Mouse (Mus musculus) adipocyte (in vitro differentiated cells): ENCODE results near the gene Ccdc85a.

ENCODE experiments used
- DNase-seq: peaks from one replicate; pipeline ENCODE4 v3.0.0-alpha.2; 2016; ENCODE audit warnings: low spot score

Gene Ccdc85a

DNA sequence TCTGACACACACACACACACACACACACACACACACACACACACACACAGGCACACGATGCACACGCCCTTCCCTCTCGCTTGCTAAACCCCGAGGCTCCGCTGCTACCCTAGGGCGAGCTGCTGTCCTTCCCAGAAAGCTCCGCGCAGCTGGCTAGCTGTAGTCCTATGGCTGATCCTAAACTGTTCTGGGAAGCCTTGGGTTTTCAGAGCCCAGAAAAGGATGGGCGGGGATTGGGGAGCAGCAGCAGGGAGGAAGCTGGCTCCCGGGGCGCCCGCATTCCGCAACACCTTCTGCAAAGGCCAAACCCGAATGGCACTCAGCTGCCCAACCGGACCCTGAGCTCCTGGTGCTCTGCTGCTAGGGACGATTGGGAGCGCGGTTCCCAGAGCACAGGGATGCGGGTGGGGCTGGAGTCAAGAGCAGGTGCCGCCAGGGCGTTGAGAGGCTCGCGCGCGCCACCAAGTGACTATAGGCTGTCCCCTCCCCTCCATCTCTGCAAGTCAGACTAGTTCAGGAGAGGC lies at the start of gene Ccdc85a:
Ccdc85a (minus strand) TSS at position 414 of the 524 bp plus-strand sequence.
- DNase-seq, result peak; percentile 6

DNA sequence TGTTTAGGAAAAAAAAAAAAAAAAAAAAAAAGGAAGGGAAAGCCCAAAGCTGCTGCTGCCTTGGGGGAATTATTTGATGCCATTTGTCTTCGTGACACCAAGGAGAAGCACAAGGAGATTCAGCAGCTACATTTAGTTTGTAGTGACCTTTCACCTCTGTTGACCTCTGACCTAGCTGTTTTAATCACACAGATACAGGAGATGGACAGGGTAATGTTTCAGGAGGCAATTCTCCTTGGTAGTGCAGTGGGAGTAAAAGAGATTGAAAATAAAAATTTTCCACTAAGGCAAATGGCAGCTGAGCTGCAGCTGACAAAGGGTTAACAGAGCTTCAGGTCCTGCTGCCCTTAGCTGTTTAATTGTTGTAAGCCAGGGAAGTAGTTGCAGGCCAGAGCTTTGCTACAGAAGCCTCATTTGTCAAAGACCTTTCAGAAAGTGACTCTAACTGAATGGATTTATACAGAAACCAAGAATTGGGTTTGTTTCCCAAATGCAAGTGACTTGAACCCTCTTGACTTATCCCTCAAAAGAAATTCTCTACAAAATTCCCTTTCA lies 49.5 kb upstream of the Ccdc85a start:
- DNase-seq, result no peak

- no peak for DNase-seq
These were observed 49.0 kb upstream of the Ccdc85a start for GRCm38 (mm10) chr11:28633093-28633492.

DNA sequence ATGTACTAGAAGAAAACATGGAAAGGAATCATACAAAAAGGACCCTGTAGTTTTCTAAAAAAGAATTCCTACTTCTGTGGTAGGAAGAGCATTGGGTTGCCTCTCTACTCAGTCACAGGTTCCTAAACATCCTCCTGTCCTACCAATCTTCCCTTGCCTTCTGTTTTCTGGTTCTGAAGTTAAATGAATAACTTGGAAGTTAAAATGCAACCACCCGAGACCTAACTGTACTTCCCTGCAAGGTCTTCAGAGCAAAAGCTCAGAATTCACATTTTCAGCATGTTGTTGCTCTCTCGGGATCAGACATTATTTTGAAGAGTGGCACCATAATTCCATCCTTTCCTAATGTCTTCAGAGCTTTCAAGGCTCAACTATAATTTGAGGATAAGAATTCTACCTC lies 46.6 kb upstream of the Ccdc85a start:
- DNase-seq, result no peak

- peak; percentile 32 for DNase-seq
These were observed 26.8 kb upstream of the Ccdc85a start for GRCm38 (mm10) chr11:28610781-28611491.

- DNase-seq, result no peak
These were observed 800 bp downstream of the Ccdc85a start for GRCm38 (mm10) chr11:28583138-28583910.

DNA sequence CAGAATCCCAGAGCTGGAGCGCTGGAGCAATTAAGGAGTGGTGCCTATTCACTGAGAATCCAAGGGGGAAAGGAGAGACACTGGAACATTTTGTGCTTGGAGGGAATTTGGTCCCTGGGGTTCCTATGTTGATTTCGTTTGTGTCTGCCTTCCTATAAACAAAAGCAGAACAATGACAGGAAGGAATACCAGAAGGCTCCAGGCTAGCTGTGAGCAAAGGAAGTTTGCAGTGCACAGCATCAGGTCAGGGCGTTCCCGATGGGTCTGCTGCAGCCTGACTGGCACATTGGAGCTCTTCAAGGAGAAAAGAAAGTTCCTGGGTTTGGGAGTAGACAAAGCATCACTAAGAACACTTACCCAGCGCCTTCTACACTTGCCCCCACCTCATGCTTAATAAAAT lies 1.9 kb downstream of the Ccdc85a start:
- no peak for DNase-seq

DNA sequence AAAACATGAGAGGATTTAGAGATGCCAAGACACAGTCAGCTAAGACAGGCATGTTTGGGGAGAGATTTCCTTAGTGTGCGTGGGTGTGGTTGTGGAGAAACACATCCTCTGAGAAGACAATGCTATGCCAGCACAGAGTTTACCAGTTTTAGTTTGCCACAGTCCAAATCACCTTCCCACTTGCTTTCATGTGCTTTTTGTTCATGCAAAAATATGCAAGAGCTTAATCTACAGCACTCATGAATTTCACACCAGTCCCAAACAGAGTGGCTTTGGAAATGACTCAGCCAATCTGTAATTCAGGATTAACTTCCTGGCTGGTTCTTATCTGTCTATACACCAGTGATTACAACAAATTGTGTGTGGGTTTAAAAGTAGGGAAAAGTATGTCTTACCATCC lies 11.7 kb downstream of the Ccdc85a start:
- no peak for DNase-seq

- DNase-seq, result no peak
These were observed 27.7 kb downstream of the Ccdc85a start for GRCm38 (mm10) chr11:28556420-28556819.

DNA sequence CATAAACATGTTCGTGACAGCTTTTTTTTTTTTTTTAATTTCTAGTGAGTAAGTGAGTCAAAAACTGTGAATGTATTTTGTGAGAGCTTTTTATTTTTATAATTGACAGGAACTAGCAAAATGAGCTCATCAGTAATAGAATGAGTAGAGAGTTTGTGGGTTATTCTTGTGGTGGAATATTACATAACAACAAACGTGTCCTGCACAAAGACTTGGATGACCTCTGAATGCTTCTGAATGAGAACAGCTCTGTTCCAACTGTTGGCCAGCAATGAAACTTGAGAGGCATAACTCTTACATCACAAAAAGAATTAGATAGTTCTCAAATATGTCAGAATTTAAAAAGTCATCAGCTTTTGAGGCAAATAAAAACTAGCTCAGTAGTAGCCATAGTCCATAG lies 40.7 kb downstream of the Ccdc85a start:
- peak; percentile 19 for DNase-seq

DNA sequence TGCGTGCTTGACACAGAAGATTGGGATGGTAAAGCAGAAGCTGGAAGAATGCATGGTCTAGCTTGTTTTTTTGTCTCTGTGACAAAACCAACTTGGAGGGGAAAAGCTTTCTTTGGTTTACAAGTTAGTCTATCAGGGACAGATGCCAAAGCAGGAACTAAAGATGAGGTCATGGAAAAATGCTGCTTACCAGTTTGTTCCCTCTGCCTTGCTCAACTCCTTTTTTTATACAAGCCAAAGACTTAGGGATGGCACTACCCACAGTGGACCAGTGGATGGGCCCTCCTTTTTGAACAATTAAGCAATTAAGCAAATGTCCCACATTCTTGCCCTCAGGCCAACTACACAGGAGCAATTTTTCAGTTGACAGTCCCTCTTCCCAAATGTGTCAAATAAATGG lies 42.8 kb downstream of the Ccdc85a start:
- DNase-seq, result peak; percentile 11

DNA sequence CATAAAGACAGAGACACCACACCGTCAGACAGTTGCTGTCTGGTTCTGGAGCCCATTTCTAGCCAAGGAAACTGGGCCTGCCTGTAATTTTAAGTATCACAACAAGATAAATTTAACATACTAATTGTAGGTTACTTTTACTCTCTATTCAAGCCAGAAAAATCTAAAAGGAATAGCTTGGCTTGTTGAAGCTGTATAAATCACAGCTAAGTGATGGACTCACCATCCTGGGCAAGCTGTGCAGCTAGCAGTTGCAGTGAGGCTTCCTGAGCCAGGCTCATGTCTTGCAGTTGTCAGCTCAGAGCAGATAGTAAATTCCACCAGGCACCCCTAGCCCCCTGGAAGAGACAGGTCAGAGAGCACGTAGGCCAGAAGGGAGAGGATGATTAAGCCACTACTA lies 50.8 kb downstream of the Ccdc85a start:
- DNase-seq, result no peak

DNA sequence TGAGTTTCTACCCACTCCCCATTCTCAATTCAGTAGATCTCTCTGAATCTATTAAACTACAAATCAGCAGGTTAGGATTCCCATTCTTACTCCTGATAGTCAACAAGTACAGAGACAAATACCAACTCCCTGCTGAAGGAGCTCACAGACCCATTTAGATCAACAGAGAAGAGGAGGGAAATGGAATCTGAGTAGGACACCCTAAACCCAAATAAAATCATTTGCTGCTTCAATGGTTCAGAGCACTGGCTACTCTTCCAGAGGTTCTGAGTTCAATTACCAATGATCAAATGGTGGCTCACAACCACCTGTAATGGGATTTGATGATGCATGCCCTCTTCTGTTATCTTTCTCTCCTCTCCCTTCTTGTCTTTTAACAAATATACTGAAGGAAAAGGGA lies 82.9 kb downstream of the Ccdc85a start:
- DNase-seq, result no peak

DNA sequence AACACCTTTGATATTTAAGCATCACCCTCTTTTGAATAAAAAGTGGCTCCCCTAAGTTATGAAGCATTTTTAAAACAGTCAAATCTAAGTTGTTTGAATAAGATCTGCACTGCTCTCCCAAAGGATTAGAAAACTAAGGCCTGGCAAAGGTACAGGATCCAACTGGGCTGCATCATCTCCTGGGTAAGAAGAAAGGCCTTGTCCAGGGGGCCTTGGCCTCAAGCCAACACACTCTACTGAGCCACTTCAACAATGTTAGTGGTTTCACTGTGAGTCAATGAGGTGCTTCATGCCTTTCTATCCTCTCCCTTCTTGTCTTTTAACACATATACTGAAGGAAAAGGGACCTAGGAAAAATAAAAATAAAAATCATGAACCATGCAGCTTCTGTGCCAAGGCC lies 87.1 kb downstream of the Ccdc85a start:
- DNase-seq, result no peak

- DNase-seq, result no peak
These were observed 90.8 kb downstream of the Ccdc85a start for GRCm38 (mm10) chr11:28493362-28493761.

DNA sequence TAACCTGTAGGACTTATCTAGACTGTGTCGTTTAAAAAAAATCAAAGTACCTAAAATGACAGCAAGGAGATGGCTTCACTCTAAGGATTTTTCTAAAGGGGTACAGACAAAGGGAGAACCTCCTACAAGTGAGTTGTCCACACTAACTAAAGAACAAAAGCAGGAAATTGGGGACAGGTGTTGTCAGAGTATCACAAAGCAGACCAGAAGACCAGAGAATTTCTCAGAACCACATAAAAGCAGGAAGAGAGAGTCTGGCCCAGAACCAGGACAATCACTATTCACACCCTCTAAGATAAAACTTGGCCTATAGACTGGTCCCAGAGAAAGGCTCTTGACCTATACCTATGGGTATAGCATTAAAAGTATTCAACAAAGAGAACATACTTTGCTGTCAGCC lies 92.8 kb downstream of the Ccdc85a start:
- DNase-seq, result no peak

DNA sequence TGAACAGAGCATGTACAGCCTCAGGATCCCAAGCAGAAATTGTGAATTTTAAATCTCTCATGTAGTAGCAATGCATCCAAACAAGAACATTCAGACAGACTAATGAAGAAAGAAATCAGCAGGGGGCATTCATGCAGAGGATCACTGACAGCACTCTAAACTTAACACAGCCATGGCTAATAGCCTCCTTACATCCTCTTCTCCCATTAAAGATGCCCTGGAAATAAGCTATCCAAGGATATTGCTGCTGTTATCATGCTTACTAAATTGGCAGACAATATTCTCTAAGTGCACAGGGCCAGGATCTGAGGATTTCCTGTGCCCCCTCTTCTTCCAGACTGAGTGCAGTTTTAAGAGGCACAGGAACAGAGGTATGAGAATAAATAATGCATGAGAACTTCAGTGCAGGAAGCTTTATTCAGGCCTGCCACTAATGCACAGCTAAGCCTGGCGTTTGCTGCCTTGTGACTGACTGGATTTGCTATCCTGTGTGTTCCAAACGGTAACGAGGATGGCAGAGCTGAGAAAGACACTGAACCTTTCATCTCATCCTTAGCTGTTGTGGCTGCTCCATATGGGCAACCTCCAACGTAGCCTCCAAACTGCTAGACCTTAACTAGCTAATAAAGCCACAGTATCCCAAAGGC lies 99.9 kb downstream of the Ccdc85a start:
- DNase-seq, result no peak

- DNase-seq, result no peak
These were observed 107.0 kb downstream of the Ccdc85a start for GRCm38 (mm10) chr11:28477088-28477487.

DNA sequence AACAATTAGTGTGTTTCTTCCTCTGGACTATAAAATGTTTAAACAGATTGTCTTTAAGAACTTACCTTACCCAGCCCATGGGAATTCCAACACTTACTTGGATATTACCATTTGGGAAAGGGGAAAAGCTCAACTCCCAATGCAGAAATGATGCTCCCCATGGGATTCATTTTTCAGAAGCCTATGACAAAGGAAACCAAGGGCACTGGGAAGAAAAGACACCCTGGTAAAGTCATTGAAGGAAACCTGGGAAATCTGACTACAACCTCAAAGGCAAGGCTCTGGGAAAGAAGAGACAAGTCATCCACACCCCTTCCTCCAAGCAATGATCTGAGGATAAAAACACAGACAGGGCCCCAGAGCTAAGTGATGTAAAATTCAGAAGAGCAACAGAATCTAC lies 118.4 kb downstream of the Ccdc85a start:
- DNase-seq, result no peak

DNA sequence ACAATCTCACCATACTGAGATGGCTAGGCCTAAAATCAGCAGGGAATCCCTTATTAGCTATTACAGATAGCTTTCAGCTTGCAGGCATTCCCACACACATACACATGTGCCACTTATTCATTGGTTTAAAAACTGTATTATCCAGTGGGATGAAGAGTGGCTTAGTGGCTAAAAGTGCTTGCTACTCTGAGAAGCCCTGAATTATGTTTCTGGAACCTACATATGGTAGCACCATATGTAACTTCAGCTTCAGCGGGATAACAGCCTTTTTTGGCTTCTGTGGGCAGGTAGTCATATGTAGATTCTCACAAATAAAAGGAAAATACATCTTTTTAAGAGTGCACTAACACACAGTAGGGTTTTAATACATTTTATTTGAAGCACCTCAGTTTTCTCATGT lies 119.2 kb downstream of the Ccdc85a start:
- DNase-seq, result no peak

DNA sequence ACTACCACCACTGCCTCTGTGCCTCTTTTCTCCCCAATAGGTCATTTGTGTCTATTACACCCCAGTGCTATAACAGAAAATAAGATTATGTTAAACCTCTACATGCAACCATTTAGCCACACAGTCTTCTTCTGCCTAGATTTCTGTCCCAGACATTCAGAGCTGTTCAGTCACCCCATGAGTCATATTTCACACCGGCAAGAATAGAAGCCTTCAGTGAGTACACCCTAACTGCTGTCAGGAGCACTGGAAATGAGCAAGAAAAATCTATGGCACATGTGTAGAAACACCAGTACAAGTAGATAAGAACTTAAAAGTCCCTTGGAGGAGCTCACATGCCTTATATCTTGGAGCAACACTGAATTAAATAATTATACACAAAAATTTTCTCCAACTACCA lies 125.0 kb downstream of the Ccdc85a start:
- no peak for DNase-seq

GRCm38 (mm10) chr11:28439877-28440276 lies 144.2 kb downstream of the Ccdc85a start:
- DNase-seq, result no peak
